Mouse (Mus musculus): ENCODE results near the gene Lsm11.
A peak's percentile ranks its signal among the peaks of the same experiment; 100 is the strongest.

Gene Lsm11

DNA sequence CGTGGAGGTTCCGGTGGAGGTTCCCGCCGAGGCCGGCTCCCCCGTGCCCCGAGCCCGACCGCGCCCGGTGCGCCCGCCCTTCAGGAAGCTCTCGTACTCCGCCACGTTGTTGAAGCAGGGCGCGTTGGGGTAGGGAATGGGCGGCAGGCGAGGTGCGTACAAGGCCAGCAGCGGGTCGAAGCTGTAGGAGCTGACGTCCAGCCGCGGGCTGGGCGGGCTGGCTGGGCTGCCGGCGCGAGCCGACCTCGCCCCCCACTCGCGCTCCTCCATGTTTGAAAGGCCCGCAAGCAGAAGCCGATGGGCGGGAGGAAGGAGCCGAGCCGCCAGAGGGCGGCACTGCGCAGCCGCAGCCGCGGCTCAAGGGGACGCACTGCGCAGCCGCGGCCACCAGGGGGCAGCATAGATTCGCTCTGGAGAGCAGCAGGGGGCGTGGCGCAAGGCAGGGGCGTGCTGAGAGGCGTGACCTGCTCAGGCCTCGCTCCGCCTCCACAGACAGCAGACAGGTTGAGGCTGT lies at the start of gene Lsm11:
TSS of gene Lsm11 (minus strand) at position 293 of the 514 bp plus-strand sequence.
- peak; percentile 99 for DNase-seq (ENCODE audit: low spot score)

- DNase-seq (ENCODE audit: low spot score), result no peak
These were observed 47.4 kb upstream of the Lsm11 start for GRCm38 (mm10) chr11:45992087-45992486.

- no peak for DNase-seq (ENCODE audit: low spot score)
These were observed 46.9 kb upstream of the Lsm11 start for GRCm38 (mm10) chr11:45991604-45992003.

DNA sequence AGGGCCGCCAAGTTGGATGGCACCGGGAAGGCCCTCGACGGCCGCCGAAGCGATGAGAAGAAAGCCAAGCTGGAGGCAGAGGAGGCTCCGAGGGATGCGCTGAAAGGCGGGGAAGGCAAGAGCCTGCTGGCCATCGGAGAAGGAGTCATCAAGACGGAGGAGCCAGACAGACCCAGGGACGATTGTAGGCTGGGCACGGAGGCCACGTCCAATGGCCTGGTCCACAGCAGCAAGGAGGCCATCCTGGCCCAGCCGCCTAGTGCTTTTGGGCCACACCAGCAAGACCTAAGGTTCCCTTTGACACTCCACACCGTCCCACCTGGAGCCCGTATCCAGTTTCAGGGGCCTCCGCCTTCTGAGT lies 36.1 kb upstream of the Lsm11 start:
- DNase-seq (ENCODE audit: low spot score), result no peak

- DNase-seq (ENCODE audit: low spot score), result no peak
These were observed 35.5 kb upstream of the Lsm11 start, which contains the start of gene Sox30 for GRCm38 (mm10) chr11:45979946-45980892. Gene Sox30, plus strand, starts transcription at chr11:45980310.

GRCm38 (mm10) chr11:45976061-45976460 lies 31.3 kb upstream of the Lsm11 start:
- DNase-seq (ENCODE audit: low spot score), result no peak

- DNase-seq (ENCODE audit: low spot score), result no peak
These were observed 29.7 kb upstream of the Lsm11 start for GRCm38 (mm10) chr11:45974466-45974865.

DNA sequence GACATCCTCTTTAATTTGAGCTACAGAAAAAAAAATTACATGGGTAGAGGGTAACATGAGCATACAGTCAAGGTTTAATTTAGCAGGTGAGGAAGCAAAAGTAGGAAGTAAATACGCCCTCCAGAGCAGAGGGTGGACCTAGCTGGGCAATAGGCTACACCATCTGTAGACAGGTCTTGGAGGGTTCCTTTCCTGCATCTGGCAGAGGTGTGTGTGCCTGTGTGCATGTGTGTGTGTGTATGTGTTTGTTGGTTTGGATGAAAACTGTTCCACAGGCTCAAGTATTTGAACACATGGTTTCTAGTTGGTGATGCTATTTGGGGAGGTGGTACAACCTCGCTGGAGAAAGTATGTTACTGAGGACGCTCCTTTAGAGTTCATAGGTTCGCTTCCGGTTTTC lies 28.9 kb upstream of the Lsm11 start:
- no peak for DNase-seq (ENCODE audit: low spot score)

DNA sequence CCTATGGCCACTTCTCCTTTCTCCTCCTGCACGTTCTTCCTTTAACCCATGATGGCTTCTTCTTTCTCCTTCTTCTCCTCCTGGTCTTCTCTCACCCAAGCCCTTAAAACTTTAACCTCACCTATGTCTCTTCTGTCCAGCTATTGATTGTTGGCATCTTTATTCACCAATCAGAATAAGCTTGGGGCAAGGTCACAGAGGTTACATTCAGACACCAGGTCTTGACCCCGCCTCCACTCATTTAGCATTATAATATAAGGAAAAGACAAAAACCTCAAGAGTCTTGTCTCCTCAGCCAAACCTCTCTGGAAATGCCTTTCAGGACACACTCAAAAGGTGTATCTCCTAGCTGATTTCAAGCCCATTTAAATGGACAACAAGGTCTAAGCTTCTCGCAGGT lies 23.7 kb upstream of the Lsm11 start:
- DNase-seq (ENCODE audit: low spot score), result no peak

- DNase-seq (ENCODE audit: low spot score), result no peak
These were observed 22.2 kb upstream of the Lsm11 start for GRCm38 (mm10) chr11:45966896-45967295.

- no peak for DNase-seq (ENCODE audit: low spot score)
These were observed 15.3 kb upstream of the Lsm11 start for GRCm38 (mm10) chr11:45960003-45960402.

DNA sequence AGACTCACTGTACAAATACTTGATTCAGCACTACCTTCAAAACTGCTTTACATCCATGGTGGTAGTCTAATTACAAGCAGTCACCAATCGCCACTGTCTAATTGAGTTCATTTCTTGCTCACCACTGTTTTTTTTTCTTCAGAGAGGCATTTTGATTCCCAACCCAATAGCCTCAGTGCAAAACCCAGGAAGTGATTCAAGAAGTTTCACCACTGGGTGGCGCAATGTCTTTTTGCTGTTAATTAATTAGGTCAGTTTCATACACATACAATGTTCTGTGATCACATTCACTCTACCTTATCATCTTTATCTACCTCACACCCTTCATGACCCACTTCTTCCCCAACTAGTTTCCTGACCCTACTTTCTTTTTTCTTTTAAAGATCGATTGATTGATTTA lies 14.9 kb upstream of the Lsm11 start:
- no peak for DNase-seq (ENCODE audit: low spot score)

- DNase-seq (ENCODE audit: low spot score), result peak; percentile 88
These were observed 10.4 kb upstream of the Lsm11 start, which contains the start of gene Thg1l for GRCm38 (mm10) chr11:45955127-45955627. Gene Thg1l, minus strand, starts transcription at chr11:45955494.

DNA sequence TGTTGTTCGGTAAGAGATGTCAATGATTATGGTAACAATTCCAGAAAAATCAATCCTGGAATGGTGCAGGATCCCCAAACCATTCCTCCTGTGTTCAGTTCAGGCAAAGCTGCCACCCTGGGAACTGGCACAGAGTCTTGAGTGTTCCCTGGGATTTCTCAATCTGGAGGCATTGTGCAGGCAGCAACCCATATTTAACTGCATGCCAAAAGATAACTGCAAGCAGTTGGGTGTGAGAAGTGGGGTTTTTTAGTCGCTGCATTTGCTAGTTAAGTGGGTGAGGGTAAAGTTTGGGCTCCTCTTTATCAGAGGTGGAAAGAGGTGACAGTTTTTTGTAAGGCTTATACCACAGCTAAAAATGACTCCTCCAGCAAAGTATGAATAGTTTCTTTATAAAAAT lies 2.8 kb upstream of the Lsm11 start:
- DNase-seq (ENCODE audit: low spot score), result no peak

GRCm38 (mm10) chr11:45946796-45947195 lies 2.1 kb upstream of the Lsm11 start:
- no peak for DNase-seq (ENCODE audit: low spot score)

- no peak for DNase-seq (ENCODE audit: low spot score)
These were observed 668 bp downstream of the Lsm11 start for GRCm38 (mm10) chr11:45943891-45944642.

DNA sequence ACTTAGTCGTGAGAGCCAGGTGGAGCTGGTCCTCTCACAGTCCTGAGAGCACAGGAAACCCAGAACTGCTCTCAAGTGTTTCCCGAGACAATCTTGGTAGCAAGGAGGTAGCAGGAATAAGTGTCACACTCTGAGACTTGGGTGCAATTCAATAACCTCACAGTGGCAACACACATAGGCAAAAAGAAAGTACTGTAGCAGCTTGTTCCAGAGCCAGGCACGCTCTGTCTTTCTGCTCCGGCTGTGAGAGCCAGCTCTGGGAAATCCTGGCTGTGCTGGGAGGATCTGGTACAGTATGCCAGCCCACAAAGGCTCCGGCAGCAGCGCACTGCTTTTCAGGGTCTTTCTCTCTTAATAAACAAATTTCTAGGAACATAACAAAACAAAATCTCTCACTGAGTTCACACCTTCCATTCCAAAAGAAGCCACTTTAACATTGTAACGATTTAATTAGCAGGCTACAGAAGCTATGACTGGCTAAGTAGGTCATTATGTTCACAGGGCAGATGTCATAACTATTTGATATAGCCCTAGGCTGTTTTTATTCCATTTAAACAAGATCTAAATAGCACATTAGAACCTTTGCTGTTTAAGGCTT lies 1.5 kb downstream of the Lsm11 start:
- DNase-seq (ENCODE audit: low spot score), result no peak

GRCm38 (mm10) chr11:45942281-45942680 lies 2.5 kb downstream of the Lsm11 start:
- DNase-seq (ENCODE audit: low spot score), result no peak

DNA sequence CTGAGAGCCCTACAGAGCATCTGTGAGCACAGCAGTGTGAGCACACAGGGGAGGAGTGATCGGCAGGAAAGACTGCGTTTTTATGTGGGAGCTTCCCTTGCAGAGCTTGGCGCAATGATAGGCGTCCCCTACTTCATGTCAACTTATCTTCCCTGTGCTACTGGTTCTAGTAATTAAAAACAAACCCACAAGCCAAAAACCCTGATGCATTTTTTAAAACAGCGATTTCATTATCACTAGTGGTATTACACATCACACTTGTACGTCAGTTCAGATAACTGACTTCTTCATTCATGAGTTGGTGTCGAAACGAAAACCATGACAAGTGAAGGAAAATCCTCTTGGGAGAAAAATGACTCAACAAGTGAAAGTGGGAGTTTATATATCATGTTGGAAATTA lies 5.8 kb downstream of the Lsm11 start:
- no peak for DNase-seq (ENCODE audit: low spot score)

DNA sequence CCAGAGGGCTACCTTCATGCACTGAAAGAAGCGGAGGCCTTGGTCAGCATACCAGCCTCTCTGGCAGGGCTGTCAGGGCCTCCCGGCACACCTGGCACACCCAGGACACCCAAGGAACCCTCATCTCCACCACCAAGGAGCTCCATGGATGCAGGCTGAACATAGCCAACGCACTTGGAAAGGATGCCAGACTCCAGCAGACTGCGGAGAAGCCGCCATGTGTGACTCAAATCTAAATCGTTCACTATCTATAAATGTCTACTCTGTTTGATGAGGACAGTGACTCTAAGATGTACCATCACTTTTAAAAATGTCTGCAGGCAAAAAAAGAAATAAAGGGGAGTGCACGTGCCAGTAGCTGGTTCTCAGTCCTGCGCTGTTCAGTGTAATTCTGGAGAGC lies 7.3 kb downstream of the Lsm11 start:
- no peak for DNase-seq (ENCODE audit: low spot score)

DNA sequence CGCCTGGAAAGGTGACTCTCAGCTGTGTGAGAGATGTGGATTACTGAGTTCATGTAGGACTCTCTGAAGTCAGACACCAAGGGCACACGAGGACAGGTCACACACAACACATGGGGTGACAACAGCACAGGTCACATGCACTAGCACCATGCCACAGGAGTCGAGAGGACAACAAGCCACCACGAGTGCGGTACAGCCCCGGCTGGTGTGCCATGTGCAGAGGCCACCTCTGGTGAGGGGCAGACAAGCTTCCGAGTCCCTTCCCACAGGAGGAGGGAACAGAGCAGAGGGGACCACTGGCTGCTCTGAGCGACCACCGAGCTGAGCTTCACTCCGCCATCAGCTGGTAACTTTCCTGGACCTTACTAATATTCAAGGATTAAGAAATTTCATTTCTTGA lies 12.0 kb downstream of the Lsm11 start:
- DNase-seq (ENCODE audit: low spot score), result no peak

- DNase-seq (ENCODE audit: low spot score), result no peak
These were observed 15.2 kb downstream of the Lsm11 start for GRCm38 (mm10) chr11:45929541-45929940.
